Comparison of ENCODE assay signal across 21 mouse cellular contexts in the genomic region with DNA sequence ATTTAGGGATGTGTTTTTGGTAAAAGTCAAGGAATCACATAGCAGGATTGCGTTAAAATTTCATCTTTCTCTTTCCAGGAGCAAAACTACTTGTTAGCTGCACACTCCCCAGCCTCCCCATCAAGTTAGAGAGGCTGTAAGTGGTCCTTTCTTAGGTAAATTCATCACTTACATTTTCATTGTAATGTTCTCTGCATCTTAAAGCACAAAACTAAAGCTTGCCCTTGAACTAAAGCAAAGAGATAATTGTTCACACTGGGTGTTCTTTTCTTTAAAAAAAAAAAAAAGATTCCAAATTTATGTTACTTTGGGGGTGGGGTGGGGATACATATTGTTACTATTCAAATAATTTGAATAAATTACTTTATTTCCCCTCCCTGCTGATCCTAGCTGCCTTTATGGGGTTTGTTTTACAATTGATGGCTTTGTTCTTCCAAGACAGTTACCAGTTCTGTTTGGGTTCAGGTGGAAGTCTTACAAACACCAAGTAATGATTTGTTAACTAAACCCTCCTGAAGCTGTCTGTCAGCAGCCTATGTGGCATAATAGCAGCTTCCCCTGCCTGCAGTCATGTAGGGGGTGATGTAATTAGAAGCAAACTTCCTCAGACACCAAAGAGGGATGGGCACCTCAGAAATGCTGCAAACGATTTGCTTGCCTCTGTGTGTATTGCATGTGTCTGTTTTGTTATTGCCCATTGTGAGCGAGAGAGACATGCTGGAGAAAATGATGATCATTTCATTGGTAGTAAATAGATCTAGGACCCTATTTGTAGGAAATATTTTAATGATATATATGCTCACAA.
DNase-seq lines count a peak whose midpoint lies in the region; TF ChIP-seq lines count a peak whose summit lies in the region.
"Had no signal": no experiment of that assay in that cellular context is flagged by ENCODE, and none has a peak within 500 bp of the region (broad histone marks: within the 10 kb centered on the region; RNA-seq: fewer than 3 reads in every experiment).

No protein-coding gene starts in this region.

- H3K27me3 ChIP-seq in E14TG2a.4 (ENCODE audit: insufficient read depth, low read length) (peaks cover 20% of the 10 kb centered on the region), myocyte (ENCODE audit: control insufficient read depth, insufficient read depth, insufficient read length) (no peaks in the 10 kb centered on the region)
- H3K27me3 ChIP-seq: embryonic facial prominence, embryonic 13.5 days; hindbrain, embryonic 12.5 days; hindbrain, embryonic 15.5 days had no signal

- peaks cover 45% of the 10 kb centered on the region for H3K4me1 ChIP-seq in E14TG2a.4 (replicated peaks; ENCODE audit: low read depth, low read length)
- H3K4me1 ChIP-seq: embryonic facial prominence, embryonic 13.5 days; hindbrain, embryonic 12.5 days; hindbrain, embryonic 15.5 days had no signal

- DNase-seq in ES-CJ7 (ENCODE audit: low read depth, low spot score) (peak; percentile 86), WW6 (ENCODE audit: low read depth, low spot score) (peak; percentile 33)
- no peak for DNase-seq in lung, postnatal 4 days
- DNase-seq in spleen, postnatal 10 days (ENCODE audit: low spot score in 2 of 2) = no peak
- DNase-seq: adrenal gland, adult 2 months; adrenal gland, postnatal 14 days; cerebellum, adult 11-12 months; cerebellum, adult 8-10 months; cerebellum, postnatal 10 days; cerebellum, postnatal 36 days; embryo, embryonic 11 days; gastrocnemius, postnatal 10 days; gastrocnemius, postnatal 36 days had no signal

- no peak for TF ChIP-seq CTCF in E14TG2a.4 (conservative IDR thresholded peaks at IDR 0.05; ENCODE audit: low read length)

- H3K4me3 ChIP-seq in E14TG2a.4 (replicated peaks; ENCODE audit: low read length) (0 out of 2 replicates have a peak overlapping the region, but pooled peaks have one; percentile 7), myocyte (no peak overlapping the region)
- H3K4me3 ChIP-seq: embryonic facial prominence, embryonic 10.5 days; embryonic facial prominence, embryonic 13.5 days; erythroblast, embryonic 14.5 days; hindbrain, embryonic 12.5 days; hindbrain, embryonic 15.5 days had no signal

- no peak for TF ChIP-seq POLR2A in myocyte (IDR thresholded peaks at IDR 0.05; ENCODE audit: insufficient read length, low read depth)

- H3K4me2 ChIP-seq in myocyte (ENCODE audit: low read depth) = no peak overlapping the region
- H3K4me2 ChIP-seq: embryonic facial prominence, embryonic 13.5 days; heart, embryonic 11.5 days; hindbrain, embryonic 12.5 days; hindbrain, embryonic 15.5 days had no signal

- H3K9me3 ChIP-seq in E14TG2a.4 (ENCODE audit: low read length) = peaks cover 7% of the 10 kb centered on the region
- H3K9me3 ChIP-seq: embryonic facial prominence, embryonic 10.5 days; embryonic facial prominence, embryonic 13.5 days; hindbrain, embryonic 12.5 days; hindbrain, embryonic 15.5 days had no signal

- H3ac ChIP-seq in myocyte (ENCODE audit: control insufficient read depth, insufficient read length) = no peak overlapping the region

- H3K79me2 ChIP-seq in myocyte (ENCODE audit: control insufficient read depth, insufficient read depth) = no peaks in the 10 kb centered on the region

- no peaks in the 10 kb centered on the region for H3K36me3 ChIP-seq in E14TG2a.4 (ENCODE audit: insufficient read depth, low read length)
- no peaks in the 10 kb centered on the region for H3K36me3 ChIP-seq in myocyte (ENCODE audit: control insufficient read depth, insufficient read depth)
- H3K36me3 ChIP-seq: embryonic facial prominence, embryonic 10.5 days; embryonic facial prominence, embryonic 13.5 days; hindbrain, embryonic 12.5 days; hindbrain, embryonic 15.5 days had no signal

TF ChIP-seq in myocyte, 11 proteins besides CTCF, POLR2A, EP300 and RAD21:
- TF ChIP-seq E2F4 (IDR thresholded peaks at IDR 0.05; ENCODE audit: insufficient read depth) (no peak), CEBPB (IDR thresholded peaks at IDR 0.05; ENCODE audit: insufficient read depth, poor library complexity, severe bottlenecking) (peak; percentile 93; the same call in 1 of the 2 replicates), MYOG (IDR thresholded peaks at IDR 0.05; ENCODE audit: control insufficient read depth in 1 of 3, insufficient read depth in 1 of 3, insufficient read length in 2 of 3, low read depth in 2 of 3) (no peak)

Comparison
In these comparisons a context has a peak if more than half of its experiments do, and no peak if none do; other contexts are left out.
1. DNase-seq: peak in ES-CJ7 (single experiment) and WW6 (single experiment); none in lung, postnatal 4 days (0 of 2) and spleen, postnatal 10 days (0 of 2).